Mouse (Mus musculus) left cerebral cortex, adult 18-20 months (tissue): ENCODE measurements around the gene Cd5l. TPM values are rescaled to one million over a fixed set of nuclear protein-coding genes. Genes with fewer than 3 reads are reported as not detected.
"Not testable (repeated sequence)": the region's sequence is repeated elsewhere in the genome, so short reads cannot be mapped to it uniquely, and the experiment has no call there.

Experiments used
- DNase-seq, 2 experiments: peaks; one replicate each; pipeline ENCODE4 v3.0.0; 2021 to 2022; ENCODE audit warnings: low spot score in 2 of 2, mixed read lengths in 1 of 2
- long read RNA-seq, 2 experiments: library from polyadenylated mRNA; stranded (forward); transcript quantifications; one replicate each; pipeline ENCODE4 v2.0.0; 2021
- total RNA-seq, 2 experiments: library from RNA; stranded (reverse); gene quantifications; 2 replicates each; pipeline ENCODE4 v1.2.3; 2021

Cd5l gene
- not detected for total RNA-seq
- long read RNA-seq, experiment 1 = 0 reads
- long read RNA-seq, experiment 2 = 0 reads

DNA sequence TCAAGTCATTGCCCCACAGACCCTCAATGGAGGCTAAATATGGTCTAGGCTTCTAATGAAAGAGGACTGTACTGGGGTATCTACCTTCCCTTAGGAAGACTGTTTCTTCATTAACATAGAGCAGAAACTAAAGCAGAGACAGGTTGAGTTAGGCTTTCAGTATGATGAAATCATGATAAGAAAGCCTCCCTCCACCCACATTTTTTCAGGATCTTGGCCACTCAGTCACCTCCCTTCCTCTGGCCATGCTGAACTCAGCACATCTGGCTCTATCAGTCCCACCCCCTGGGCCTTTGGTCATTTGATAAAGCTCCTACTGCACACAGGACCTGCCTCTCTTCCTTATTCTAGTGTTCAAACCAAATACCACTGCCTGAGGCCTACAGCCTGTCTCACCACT, at the start of gene Cd5l:
TSS of gene Cd5l (plus strand) at position 301 of the 400 bp plus-strand sequence.
- no peak for DNase-seq

DNA sequence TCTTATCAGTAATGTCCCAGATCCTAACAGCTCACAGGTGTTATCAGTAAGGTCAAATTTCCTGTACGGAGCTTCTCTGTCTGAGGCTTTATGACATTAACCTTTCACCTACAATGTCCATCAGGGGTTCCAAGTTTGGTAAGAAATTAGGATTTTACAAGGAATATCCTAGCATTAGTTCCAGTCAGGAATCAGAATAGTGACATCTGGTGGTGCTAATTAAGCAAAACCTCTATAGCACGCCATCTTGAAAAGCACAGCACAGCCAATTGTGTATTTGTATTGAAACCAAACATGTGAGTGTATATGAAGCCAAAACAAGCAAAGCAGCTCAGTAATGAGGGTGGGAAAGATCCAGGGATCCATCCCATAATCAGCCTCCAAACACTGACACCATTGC, 47.8 kb upstream of the Cd5l start:
- no peak for DNase-seq

DNA sequence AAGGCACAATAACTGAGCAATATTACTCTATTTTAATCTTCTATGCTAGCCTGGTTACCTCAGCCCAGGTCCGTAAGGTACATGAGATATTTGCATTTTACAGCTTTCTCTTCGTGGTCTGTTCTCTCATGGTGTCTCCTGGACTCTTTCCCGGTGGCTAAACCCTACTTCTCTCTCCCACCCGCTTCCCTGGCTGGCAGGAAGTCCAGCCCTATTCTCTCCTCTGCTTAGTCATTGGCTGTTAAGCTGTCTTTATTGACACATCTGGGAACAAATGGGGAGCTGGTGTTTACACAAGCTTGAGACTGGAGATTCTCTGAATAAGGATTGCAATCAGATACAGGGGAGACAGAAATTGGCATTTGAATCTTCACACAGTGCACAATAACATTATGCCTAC, 35.1 kb upstream of the Cd5l start:
- DNase-seq = no peak

DNA sequence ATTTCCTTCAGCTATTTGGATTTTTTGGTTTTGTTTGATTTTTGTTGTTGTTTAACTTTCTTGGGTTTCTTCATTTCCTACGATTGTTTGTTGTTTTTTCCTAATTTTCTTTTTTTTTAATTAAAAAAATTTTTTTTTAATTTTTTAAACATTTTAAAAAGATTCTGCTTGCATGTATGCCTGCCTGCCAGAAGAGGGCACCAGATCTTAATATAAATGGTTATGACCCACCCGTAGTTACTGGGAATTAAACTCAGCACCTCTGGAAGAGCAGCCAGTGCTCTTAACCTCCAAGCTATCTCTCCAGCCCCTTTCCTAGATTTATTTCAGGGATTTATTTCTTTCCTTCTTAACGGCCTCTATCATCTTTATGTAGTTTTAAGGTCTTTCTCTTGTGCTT, 33.9 kb upstream of the Cd5l start:
- no peak for DNase-seq

DNA sequence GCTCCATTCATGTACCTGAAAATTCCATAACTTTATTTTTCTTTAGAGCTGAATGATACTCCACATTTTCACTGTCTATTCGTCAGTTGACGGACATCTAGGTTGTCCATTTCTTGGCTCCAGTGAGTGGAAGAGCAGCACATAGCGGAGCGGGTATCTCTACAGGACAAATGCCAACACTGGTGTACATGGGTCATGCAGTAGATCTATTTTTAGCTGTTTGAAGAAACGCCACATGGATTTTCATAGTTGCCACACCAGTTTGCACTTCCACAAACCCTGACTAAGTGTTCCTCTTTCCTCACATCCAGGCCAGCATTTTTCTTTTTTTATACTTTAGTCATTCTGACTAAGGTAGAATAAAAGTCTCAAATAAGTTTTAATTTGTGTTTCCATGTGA, 19.8 kb upstream of the Cd5l start:
- DNase-seq = no peak

DNA sequence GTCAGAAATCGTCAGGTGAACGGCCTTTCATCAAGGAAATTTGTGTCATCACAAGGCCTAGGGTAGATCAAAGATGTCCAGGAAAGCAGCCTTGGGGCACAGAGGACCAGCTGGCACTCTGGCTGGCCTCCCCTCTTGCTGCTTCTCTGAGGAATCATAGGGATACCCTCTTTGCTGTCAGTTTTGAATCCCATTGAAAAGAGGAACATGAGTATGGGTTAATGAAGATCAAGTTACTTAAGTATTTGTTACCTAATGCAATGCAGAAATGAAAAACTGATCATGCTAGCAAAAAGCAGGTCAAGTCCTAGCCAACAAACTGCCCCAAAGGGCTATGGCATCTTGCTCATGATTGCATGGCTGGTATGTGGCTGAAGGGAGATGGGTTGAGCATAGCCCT, 6.7 kb upstream of the Cd5l start:
- DNase-seq = not testable (repeated sequence)

DNA sequence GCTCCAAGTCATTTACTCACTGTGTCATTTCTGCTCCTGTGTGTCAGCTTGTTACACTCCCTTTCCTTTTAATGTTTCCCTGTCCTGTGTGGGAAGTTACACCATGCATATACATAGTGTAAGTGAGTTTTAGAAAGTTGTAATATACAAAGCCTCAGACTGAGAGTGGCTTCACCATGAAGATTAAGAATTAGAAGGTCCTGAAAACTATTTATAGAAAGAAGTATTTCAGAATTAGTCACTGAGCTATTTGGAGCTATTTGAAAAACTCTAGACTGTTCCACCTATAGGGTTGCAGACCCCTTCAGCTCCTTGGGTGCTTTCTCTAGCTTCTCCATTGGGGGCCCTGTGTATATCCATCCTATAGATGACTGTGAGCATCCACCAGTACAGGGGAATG, 1.5 kb downstream of the Cd5l start:
- DNase-seq = no peak

DNA sequence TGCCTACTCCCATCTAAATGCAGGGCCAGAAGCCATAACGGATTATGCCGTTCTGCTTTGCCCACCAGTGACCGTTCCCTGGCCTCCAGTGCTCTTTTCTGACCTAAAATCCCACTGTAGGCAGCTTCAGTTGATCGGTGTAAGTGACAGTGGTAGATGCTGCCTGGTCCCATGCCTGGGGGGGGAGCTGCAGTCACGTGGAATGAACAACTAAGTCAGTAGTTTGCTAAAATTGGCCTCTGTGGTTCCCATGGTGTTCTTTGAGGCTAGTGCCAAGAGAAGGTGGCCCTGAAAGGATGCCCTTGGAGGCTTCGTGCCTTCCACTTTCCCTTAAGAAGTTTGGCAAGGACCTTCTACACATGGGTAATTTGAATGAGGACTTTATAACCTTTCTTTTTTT, 2.8 kb downstream of the Cd5l start:
- DNase-seq = no peak

DNA sequence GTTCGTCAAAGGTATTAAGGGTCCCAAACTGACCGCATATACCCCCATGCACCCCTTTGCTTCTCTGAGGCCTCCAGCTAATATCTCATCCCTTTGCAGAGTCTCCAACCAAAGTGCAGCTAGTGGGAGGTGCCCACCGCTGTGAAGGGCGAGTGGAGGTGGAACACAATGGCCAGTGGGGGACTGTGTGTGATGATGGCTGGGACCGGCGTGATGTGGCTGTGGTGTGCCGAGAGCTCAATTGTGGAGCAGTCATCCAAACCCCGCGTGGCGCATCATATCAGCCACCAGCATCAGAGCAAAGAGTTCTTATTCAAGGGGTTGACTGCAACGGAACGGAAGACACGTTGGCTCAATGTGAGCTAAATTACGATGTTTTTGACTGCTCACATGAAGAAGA, 8.0 kb downstream of the Cd5l start:
- DNase-seq = no peak

DNA sequence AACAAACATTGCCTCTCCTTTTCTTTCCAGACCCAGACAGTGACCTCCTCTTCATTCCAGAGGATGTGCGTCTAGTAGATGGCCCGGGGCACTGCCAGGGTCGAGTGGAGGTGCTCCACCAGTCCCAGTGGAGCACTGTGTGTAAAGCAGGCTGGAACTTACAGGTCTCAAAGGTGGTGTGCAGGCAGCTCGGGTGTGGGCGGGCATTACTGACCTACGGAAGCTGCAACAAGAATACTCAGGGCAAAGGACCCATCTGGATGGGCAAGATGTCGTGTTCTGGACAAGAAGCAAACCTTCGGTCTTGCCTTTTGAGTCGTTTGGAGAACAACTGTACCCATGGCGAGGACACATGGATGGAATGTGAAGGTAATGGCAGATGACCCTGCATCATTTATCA, 9.8 kb downstream of the Cd5l start:
- DNase-seq = no peak

DNA sequence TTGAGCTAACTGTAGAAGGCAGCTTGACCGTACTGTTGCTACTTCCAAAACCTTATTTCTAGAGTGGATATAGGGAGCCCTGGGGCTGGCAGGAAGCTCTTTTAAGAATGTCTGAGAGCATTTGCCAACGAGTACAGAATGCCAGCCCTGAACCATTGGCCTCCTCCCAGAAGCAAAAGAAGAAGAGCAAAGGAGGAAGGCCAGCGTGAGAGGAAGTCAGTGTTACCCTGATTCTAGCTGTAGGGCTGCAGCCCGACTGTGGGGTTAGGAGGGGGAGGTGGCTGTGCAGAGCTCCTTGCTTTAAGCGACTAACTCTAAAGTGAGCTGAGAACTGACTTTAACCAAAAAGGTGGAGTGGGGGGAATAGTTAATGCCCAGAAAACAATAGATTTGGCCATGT, 11.5 kb downstream of the Cd5l start:
- DNase-seq = no peak

DNA sequence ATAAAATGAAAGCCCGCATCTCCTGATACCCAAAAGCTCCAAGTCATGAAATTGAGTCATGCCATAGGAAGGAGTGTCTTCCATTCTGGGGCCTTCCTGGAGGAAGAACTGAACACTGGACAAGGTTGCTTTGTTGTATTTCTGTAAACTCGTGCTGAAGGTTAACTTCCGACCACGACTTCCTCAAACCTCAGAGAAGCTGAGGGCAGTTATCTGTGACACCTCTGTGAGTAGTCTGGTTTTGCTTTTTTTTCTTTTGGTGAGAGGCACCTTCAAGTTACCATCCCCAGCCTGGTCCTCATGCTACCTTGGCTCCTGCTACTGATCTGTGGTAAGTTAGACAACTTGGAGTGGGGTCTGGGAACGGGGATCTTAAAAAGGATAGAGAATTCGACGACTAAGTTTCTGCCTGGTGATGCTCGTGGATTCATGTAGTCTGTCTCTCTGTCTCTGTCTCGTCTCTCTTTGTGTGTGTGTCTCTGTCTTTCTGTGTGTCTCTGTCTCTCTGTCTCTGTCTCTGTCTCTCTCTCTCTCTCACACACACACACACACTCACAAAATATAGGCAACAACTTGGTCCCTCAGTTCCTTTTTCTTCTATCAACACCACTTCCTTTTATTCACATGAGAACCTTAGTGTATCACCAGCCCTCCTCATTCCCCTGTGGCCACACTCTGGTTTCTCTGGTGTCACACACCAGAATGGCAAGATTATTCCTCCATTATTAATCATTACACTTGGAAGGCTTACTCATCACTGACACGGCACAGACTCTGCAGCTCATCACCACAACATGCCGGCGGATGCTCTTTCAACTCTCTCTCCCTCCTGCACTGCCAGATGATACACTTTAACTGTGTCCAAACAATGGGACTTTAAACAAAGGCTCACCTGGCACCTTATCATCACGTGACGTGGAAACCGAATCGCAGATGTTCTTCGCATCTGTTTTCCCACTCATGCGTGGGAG, 18.8 kb downstream of the Cd5l start, which contains the start of gene Fcrl1:
TSS of gene Fcrl1 (plus strand) at position 193 of the 971 bp plus-strand sequence.
- DNase-seq = no peak

DNA sequence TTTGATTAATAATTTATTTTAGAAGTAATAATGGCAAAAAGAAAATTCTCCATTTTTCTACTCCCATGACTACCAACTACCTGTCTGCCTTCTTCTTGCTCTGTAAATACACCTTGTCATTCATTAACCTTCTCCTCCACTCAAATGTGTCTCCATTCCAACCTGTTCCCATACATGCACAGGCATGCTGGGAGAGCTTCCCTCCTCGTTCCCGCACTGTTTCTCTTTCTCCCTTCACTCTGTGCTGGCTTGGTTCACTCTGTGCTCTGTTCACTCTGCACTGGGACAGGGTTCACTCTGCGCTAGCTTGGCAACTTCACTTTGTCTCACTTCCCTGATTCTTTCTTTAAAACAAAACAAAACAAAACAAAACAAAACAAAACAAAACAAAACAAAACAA, 19.5 kb downstream of the Cd5l start:
- DNase-seq = no peak

DNA sequence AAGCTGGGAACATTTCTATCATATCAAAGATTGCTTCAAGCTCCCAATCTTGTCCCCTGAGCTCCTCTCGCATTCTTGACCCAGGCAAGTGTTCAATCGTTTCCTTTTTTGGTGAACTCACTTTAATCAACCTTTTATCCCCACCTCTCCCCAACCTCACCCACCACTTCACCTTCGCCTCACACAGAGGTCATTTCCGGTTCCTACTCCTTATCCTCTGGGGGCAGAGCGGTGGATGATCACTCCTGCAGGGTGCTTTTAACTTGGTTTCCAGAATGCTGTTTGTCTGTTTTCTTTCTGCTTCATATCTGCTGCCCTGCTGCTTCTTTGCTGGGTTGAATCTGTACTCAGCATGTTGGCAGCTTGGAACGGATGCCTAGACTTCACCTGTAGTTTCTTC, 20.0 kb downstream of the Cd5l start:
- DNase-seq = no peak

DNA sequence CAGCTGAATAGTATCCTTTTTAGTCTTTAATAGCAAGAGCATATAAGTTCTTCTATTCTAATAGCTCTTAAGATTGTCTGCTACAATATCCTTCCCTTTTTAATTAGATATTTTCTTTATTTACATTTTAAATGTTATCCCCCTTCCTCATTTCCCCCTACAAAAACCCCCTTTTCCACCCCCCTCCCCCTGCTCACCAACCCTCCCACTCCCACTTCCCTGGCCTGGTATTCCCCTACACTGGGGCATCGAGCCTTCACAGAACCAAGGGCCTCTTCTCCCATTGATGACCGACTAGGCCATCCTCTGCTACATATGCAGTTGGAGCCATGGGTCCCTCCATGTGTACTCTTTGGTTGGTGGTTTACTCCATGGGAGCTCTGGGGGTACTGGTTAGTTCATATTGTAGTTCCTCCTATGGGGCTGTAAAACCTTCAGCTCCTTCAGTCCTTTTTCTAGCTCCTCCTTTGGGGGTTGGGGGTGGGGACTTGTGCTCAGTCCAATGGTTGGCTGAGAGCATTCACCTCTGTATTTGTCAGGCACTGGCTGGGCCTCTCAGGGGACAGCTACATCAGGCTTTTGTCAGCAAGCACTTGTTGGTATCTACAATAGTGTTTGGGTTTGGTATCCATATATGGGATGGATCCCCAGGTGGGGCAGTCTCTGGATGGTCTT, 22.1 kb downstream of the Cd5l start:
- DNase-seq = not testable (repeated sequence)

DNA sequence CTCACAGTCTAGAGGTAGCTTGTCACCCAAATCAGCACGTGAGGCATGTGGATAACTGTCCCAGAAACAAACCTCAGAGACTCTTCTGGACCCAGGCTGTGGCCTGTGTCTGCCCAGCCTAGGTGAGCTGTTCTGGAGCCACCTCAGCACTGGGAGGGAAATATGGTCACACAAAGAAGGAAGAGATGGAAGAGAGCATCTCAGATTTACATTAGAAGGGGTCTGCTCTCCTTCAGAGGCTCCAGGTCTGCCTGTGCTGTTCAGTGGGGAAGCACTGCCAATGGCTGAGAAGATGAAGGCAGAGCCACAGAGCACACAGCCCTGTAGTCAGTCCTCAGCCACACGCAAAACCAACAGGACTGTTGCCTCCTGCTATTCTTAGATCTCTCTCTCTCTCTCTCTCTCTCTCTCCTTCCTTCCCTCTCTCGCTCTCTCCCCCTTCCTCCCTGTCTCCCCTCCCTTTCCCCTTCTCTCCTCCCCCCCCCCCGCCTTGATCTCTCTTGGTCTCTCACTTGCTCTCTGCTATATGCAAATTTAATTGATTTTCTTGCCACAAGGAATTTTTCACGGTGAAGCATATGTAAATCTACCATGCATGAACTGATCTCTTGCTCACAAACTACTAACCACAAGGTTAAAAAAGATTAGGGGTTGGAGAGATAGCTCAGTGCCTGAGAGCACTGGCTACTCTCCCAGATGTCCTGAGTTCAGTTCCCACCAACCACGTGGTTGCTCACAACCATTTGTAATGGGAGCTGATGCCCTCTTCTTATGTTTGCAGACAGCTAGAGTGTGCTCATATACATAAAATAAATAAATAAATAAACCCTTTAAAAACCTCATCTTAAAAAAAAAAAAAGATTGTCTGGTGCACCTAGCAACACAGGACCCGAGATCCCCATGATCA, 24.4 kb downstream of the Cd5l start:
- DNase-seq = no peak

DNA sequence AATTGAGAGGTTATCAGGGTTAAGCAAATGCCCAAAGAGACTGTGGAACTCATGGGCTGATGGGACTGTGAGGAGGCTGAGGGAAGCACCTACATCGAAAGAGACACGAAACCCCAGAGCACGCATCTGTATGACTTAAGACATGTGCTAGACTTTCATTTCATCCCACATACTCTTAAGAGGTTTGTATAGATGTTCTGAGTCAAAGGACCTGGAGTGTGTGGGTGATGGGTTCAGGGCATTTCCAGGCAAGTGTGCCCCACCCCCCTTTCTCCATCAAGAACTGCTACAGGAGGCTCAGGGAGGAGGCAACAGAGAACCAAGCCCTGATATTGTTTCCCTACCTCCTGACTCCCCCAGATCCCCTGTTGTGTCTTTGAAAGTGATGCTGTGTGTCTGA, 25.6 kb downstream of the Cd5l start:
- DNase-seq = no peak

DNA sequence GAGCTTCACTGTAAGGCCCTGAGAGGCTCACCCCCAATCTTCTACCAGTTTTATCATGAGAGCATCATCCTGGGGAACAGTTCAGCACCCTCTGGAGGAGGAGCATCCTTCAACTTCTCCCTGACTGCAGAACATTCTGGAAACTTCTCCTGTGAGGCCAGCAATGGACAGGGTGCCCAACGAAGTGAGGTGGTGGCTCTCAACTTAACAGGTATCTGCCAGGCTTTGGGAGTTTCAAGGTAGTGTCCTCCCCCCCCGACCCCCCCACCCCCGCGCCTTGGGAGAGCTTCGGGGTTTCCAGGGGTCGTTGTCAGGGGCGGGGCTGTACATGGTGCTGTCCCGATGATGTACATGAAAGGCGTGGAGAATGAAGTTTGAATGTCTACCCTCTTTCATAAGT, 27.4 kb downstream of the Cd5l start:
- DNase-seq = no peak

DNA sequence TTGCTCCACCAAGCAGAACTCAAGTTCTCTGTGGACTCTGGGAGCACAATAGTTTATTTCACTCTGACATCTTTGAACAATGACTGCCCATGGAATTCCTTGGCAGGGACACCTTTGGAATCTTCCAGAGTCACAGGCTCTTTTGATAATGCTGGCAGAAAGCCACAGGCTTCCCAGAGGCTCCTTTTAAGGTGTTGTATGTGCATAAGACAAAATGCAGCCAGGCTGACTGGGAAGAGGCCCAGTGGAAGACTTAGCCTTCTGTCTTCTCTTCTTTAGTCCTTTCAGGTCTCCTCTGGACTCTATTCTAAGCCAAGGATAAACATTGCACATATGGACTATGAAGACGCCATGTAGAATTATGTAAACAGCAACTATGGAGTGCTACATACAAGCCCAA, 33.3 kb downstream of the Cd5l start:
- DNase-seq = no peak

DNA sequence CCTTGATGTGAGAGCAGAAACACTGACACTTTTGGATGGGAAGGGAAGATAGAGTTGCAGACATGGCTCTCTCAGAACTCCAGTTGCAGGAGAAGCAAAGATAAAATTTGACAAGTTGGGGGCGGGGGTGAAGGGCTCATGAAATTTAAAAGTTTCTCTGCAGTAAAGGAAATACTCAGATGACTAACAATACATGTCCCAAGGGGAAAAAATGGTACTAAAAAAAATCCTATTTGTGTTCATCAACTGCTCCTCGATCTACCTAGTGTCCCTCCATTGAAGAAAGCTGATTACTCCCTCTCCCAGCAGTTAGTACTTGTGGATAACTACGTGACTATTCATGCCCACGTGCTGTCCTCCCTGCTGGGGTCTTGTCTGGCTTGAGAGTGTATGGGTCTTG, 41.1 kb downstream of the Cd5l start:
- DNase-seq = no peak

DNA sequence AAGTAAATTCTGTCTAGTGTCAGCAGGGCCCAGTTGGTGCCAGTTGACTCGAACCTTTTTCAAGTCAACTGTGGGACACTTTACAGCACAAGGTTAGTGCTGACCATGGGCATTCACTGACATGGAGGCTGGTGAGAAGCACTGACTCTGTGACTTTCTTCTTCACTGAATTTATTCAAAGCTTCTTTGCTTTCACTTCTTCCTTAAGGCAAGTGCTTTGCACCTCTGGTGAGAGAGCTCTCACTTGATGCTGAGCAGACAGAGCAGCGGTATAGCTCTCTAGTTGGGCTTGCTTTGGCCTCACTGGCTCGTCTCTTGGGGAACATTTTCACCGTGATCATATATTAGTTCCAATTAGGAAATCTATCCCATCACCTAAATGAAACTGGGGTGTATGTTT, 42.2 kb downstream of the Cd5l start:
- no peak for DNase-seq
